Mouse (Mus musculus) thymus, postnatal 10 days (tissue): ENCODE data around the gene Fmnl3.
"Not testable (repeated sequence)": the region's sequence is repeated elsewhere in the genome, so short reads cannot be mapped to it uniquely, and the experiment has no call there.

ENCODE experiments used
- DNase-seq, 2 experiments: peaks; one replicate each; pipeline ENCODE4 v3.0.0; 2021; ENCODE audit warnings: low spot score in 2 of 2

The Fmnl3 gene

DNA sequence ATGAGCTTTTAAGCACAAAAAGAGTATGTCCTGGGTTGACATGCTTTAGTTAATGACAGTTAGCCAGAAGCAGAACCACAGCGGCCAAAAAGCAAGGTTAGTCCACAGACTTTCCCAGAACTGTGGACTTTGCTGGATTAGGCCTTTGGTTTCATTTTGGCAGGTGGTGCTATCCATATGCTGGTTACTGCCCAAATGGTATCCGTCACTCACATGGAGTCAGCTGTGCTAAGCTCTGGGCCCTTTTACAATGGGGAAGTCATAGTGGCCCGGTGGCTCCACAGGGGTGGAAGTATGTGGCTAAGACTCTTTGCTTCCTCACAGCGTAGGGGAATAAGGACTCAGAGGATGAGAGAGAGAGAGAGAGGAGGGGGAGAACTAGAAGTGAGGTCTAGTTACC, 17.7 kb upstream of the Fmnl3 start:
- no peak for DNase-seq

DNA sequence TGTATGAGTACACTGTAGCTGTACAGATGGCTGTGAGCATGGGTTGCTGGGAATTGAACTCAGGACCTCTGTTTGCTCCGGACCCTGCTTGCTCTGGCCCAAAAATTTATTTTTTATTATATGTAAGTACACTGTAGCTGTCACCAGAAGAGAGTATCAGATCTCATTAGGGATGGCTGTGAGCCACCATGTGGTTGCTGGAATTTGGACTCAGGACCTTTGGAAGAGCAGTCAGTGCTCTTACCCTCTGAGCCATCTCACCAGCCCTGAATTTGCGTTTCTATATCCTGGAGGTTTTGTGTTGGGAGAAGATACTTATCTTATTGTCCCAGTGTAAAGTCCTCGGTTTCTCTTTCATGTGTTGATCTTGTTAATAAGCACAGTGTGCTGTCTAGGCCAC, 16.5 kb upstream of the Fmnl3 start:
- DNase-seq = no peak

DNA sequence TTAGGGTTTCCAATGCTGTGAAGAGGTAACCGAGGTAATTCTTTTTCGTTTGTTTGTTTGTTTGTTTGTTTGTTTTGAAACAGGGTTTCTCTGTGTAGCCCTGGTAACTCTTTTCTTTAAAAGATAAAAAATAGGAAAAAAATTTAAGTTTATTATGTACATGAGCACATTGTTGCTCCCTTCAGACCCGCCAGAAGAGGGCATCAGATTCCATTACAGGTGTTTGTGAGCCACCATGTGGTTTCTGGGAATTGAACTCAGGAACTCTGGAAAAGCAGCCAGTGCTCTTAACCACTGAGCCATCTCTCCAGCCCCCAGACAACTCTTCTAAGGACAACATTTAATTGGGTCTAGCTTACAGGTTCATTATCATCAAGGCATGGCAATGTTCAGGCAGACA, 15.8 kb upstream of the Fmnl3 start:
- DNase-seq = not testable (repeated sequence)

DNA sequence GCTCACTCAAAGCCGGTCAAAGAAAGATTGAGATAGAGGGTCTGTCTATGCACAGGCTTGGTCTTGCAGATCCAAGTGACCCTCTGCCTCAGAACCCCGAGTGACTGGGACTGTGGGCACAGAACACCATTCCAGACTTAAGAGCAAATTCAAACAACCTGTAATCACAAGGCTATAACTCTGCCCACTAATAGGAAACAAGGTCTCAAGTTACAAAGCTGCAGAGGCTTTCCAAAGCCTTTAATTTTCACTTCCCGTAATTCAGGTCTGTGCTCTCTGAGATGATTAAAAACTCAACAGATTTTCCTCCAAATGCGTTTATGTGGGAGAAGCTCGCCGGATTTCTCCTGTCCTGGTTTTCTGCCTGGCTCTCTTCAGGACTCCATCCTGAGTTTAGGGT, 13.8 kb upstream of the Fmnl3 start:
- no peak for DNase-seq

DNA sequence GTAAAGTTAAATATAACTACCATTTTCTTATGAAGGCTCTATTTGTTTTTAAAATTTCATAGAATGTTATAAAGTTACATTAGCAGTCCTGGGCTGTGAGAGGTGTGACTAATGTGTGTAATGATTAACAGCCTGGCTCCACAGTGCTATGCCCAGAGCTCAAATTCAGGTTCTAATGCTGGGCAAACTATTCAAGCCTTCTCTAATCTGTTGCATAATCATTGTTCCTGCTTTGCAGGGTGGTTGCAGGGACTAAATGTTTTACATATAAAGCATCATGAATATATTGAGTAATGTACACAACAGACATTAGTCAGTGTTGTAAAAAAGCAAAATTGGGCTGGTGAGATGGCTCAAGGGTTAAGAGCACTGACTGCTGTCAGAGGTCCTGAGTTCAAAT, 12.6 kb upstream of the Fmnl3 start:
- no peak for DNase-seq

DNA sequence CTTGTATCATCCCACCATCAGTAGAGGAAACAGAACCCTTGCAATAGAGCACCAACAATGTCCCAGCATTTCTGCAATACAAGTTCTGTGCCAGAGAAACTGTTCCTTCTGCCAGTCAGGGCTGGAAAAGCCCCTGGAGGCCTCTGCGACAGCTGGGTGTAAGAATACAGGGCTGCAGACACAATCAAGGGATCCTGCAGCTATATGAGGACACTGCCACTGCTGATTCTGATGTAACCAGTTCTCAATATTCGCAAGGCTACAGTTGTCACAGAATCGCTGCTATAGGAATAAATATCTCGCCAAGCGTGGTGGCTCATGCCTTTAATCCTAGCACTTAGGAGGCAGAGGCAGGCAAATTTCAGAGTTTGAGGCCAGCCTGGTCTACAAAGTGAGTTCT, 6.0 kb upstream of the Fmnl3 start:
- DNase-seq = no peak

DNA sequence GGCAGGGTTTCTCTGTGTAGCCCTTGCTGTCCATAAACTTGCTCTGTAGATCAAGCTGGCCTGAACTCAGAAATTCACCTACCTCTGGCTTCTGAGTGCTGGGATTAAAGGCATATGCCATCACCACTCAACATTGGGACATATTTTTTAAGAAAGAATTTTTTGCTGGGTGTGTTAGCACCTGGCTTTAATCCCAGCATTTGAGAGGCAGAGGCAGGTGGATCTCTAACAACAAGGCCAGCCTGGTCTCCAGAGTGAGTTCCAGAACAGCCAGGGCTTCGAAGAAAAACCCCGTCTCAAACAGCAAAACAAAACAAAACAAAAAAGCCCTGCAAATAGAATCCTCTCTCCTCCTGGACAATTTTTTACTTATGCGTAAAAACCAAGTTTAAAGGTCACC, 5.3 kb upstream of the Fmnl3 start:
- DNase-seq = no peak

DNA sequence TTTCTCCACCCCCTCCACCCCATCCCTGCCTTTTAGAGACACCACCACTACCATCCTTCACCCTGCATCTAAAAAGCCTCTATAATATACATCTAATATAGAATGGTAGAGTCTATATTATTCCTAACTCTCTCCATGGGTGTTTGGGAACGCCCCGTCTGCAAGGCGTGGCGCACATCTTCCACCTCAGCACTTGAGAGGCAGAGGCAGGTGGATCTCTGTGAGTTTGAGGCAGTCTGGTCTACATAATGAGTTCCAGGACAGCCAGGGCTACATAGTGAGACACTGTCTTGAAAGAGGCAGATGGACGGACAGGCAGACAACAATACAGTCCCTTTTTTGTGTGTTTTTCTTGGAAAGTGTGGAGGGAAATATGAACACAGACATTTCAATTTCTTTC, 4.8 kb upstream of the Fmnl3 start:
- no peak for DNase-seq

DNA sequence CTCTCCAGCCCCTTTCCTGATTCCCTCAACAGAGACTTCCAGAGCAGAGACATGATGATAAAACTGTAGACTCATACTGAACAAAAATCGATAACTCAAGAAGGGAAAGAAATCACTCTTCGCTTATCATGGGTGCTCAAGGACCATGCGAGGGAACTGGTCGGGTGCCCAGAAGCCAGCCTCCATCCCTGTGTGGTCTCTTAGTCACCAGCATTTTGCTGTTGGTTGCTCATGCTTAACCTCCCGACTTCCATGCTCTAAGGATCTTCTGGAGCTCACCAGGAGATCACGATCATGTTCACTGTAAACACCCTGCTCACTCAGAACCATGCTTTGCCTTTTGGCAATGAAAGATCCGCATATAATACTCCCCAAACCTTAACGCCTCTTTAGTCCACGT, 2.5 kb upstream of the Fmnl3 start:
- DNase-seq = no peak

DNA sequence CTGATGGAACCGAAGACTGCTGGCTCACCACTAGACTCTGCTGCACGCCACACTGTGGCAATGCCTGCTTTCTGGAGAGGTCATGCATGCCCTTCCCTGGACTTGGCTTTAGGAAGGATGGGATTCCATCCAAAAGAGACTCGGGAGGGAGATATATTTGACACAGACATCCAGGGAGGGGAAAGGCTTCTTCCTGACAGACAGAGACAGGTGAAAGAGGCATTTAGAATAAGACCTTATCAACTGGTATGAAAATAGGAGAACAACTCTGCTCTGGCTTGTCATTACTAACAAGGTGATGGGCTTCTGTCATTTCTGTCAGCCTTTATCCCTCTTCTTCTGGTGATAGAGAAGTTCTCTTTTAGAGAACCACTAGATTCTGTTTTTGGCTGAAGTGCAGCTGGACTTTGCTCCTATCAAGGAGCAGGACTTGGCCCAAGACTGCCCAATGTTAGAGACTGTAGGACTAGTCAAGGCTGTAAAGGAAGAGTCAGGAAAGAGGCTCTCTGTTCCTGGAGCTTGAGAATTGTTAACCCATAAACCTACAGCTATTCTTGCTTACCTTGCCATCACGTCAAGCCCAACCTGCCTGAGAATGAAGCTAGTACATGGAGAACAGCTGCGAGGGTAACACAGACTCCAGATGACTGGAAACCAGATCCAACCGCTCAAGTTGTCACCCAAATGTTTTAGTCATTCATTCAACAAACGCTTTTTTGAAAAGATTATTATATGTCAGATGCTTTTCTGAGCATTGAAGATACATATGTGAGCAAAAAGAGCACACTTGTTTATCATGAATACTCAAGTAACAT, 1.5 kb upstream of the Fmnl3 start:
- DNase-seq = no peak

DNA sequence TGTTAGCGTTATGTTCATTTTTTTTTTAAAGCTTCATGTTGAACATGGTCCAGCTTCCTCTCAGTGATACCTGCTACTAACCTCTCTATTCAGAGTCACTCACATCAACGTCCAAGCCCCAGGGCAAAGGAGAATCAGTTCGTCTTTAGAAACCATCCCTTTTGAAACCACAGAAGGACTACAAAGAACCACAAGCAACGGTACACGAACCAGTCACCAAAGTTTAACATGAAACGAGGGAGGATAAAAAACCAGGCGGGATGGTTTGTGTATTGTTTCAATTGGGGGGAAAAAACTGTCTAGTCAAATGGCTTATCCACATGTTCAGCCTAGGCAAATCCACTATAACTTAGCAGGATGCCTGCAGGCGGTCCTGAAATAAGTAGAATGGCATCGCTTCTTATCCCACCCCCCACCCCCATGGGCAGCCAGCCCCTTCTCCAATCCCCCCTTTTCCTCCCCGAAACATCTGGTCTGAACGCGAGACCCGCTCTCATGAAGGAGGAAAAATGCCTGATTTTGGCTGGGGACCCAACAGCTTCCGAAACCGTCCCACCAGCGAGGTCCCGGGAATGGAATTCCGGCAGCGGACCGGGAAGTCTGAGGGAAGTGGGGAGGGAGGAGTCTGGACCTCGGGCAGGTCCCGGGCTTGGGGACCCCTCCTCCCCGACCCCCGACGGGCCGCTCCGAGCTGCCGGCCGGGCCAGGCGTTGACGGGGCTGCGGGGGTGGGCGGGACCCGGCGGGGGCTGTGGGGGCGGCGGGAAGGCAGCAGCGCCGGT, 701 bp downstream of the Fmnl3 start:
- no peak for DNase-seq

DNA sequence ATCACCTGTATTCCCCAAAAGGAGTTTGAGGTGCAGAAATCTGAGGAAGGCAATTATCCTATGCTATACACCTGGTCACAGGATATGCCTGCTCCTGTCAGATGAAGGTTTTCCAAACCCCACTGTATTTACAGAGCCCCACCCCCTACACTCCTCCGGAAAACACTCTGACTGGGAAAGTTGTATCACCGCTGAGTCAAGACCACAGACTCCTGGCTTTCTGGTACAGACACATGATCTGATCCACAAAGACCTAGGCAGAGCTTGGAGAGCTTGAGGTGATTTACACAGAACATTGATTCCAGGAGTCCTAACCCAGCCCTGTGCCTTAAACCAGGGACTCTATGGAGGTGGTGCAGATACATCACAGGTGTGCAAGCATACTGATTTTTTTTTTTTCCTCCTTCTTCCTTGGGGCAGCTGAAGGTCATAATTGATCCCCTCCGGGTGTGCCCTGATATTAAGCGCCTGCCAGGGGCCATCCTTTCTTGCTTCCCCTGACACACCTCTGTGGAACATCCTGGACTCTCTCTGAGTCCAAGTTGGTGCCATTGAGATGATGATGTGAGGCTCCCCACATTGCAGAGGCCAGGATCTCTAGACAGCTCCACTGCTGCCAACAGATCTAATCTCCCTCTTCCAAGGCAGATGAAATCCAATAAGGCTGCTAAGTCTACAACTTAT, 1.6 kb downstream of the Fmnl3 start:
- no peak for DNase-seq

DNA sequence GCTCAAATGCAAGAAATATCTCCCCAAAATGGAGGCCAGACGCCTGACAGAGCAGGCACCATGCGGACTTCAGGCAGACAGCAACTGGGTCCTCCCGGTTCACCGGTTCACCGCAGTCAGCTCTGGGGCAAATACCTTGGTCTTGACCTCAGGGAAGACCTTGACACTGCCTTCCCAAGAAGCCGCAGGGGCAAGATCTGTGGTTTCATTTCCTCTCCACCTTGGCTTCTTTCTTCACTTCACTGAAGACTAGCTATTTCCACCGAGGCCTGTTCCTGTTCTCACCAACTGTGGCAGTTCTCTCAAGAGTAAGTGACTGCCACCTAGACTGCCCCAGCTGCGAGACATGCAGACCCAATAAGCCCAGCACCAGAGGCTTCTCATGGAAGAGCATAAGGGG, 5.4 kb downstream of the Fmnl3 start:
- peak; percentile 43 to 49 for DNase-seq

DNA sequence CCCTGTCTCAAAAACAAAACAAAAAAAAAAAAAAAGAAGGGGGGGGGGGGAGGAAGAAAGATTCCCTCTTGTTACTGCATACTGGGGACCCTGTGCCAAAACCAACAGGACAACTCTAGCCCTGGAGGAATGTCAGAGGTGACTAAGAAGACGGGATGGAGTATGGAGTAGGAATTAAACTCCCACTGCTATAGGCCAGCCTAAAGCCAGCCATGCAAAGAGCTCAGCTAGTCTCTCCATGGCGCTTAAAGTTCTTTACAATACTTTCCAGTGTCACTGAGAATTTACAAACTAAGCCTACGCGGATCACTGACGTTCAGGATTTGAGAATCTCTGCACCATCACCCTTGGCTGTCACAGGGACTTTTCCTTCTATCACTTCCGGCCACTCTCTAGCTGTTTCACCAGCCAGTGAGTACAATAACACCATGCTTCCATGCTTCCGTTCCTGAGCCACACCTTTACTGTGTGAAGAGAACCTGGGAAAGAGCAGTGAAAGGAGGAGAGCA, 6.2 kb downstream of the Fmnl3 start:
- DNase-seq = no peak

DNA sequence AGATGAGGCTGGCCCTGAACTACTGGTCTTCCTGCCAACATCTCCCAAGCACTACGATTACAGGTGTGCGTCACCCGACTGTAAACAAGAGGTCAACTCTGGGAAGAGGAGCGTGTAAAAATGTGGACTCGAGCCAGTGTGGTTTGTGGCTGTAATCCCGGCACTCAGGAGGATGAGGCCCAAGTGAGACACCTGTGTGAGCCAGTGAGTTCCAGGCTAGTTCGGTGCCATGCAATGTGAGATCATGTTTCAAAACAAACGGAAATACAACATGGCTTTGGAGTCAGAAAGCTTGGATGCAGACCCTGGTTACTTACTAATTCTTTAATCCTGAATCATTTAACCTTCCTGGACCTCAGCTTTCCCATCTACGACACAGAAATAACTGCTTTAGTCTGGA, 11.3 kb downstream of the Fmnl3 start:
- no peak for DNase-seq

DNA sequence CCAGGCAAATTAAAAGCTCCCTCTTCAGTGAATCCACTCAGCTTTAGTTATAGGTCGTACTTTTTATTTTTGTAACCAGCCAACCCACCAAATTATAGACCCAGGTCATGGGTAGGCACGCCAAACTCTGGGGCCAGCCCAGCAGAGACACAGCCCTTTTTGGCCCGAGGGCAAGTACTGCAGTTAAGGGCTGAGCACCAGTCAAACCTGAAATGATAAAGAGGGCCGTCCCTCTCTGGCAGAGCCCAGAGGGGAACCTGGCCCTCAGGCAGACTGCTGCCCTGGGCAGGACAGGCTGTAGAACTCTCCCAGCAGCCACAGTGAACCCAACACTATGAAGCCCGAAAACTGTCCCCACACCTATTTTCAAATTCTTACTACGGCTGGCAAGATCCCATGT, 13.8 kb downstream of the Fmnl3 start:
- no peak for DNase-seq

DNA sequence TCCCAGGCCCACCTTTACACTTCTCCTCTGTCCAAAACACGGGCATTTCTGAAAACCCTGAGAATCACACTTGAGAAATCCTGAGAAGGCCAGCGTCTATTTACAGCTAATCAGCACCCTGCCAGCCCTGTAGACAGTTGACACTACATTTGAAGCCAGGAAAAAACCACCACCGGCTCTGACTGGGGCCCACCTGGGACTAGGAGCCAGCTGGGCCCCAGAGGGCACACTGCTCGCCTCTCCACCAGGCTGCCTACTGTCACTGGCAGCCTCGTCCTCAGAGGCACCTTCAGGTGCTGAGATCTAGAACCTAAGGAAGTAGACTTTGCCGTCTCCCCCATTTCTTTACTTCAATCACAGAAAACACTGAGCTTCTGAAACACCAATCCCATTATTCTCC, 14.6 kb downstream of the Fmnl3 start:
- DNase-seq = peak; percentile 61 to 63

DNA sequence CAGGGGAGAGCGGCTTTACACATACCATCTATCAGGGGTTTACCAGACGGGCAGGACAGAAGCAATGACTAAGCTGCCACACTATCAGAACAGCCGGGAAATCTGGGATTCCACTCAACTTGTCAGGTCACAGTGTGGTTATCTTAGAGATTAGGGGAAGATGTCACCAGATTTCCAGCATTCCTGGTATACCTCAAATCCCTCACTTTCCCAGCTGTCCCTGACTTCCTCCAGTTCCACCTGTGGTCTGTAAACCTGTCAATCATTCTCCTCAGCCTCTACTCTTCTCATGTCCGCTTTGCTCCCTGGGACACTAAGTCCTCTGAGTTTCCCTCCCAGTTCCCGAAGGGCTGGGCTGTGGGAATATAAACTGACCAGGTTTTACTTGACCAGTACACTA, 18.0 kb downstream of the Fmnl3 start:
- DNase-seq = no peak

DNA sequence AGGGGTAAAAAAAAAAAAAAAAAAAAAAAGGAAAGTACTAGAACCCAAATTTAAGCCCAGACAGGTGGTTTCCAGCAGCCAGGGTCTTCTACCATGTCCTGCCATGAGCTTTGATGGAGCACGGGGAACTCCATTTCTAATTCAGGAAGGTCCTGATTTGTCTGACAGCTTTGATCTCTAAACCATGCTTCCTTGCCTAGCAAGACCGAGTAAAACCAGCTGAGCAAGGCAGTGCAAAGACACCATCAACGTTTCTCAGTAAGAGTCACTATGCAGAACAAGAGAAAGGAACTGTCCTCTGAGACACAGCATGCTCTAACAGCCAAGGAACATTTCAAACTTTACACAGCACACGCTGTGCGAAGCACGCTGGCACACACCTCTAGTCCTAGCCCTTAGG, 18.7 kb downstream of the Fmnl3 start:
- no peak for DNase-seq

DNA sequence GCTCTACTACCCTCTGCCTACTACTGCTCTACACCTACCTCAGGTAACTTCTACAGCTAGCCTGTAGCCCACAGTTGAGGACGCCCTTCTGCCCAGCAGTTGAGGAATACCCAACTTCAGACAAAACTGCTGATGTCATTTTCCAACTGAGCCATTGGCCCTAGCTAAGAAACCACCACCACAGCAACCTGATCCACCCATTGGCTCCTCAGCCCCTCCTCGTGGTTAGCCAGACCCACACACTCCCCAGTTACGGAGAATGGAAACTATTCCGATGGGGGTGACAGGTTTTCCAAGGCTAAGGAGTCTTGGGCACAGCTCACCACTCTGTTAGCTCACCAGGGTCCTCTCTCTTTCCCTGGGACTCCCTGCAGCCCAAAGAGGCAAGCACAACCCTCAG, 25.3 kb downstream of the Fmnl3 start:
- no peak for DNase-seq

DNA sequence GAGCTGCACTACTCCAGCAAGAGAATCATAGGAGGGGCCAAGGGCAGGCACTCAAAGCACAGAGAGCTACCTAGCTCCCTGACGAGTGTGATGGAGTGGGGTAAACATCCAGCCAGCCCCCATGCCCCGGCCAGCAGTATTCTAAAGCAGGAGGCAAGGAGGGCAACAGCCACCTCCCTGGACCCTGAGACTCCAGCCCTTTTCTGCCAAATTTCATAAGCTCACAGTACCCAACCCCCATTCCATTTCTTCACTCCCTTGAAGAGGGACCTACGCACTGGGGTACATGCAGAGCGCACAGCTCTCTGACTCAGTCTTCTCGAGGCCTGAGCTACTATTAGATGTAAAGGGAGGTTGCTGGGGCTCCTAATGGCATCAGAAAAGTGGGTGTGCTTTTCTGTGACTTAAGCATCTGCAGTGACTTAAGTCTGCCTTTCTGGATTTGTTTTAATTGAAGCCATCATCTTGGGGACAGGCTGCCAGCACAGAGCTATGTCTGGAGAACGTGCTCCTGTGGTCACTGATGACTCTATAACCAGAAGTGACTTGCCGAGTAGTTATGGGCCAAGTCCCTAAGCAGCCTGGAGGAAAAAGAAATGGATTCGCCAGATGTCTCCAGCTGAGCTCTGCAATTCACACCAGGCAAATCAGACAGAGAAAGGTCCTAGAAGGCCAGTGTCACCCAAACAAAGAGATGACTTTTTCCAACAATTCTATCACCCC, 26.0 kb downstream of the Fmnl3 start:
- no peak for DNase-seq
